Mouse (Mus musculus): ENCODE data around the gene Wasf2. TPM values are rescaled to one million over a fixed set of nuclear protein-coding genes. Genes with fewer than 3 reads are reported as not detected.

The Wasf2 gene
- total and polyA plus RNA-seq, 3 experiments = 34.6 to 83.8 (median 77.5) TPM

- intact Hi-C loops (cut with DNase I) = loop anchor here (2.0 kb wide), 1 partner anchor 123 kb away; no protein-coding TSS in a partner anchor
- TF ChIP-seq POLR2A (IDR thresholded peaks at IDR 0.05; ENCODE audit: insufficient read depth, low read depth, low read length) (no peak), EP300 (IDR thresholded peaks at IDR 0.05; ENCODE audit: insufficient read depth, low read depth, low read length) (no peak), CTCF (IDR thresholded peaks at IDR 0.05) (no peak)
- Histone ChIP-seq H3K79me2 (replicated peaks; ENCODE audit: control insufficient read depth, insufficient read depth, low read length) (no peaks in the 10 kb centered on the region), H3K9ac (ENCODE audit: low read depth, low read length) (0 out of 2 replicates have a peak overlapping the region, but pooled peaks have one; percentile 8), H3K36me3 (ENCODE audit: control insufficient read depth, insufficient read depth, low read length) (no peaks in the 10 kb centered on the region; the same call in 1 of the 2 replicates), H3K27ac (peak overlapping the region; percentile 26; the same call in 1 of the 2 replicates), H3K4me1 (ENCODE audit: control insufficient read depth, insufficient read depth, low read length) (peaks cover 8% of the 10 kb centered on the region), H3K27me3 (ENCODE audit: control insufficient read depth, insufficient read depth, low read length) (no peaks in the 10 kb centered on the region), H3K4me3 (no peak overlapping the region)
- DNase-seq = no peak
- WGBS = 52% methylated on average over 13 of the region's 13 CpGs
These were observed 67.5 kb downstream of the Wasf2 start for GRCm38 (mm10) chr4:133197801-133198286.

GRCm38 (mm10) chr4:133198337-133199180 lies 68.3 kb downstream of the Wasf2 start:
- H3K27ac ChIP-seq = peak overlapping the region; percentile 12; the same call in 1 of the 2 replicates
- intact Hi-C loops (cut with DNase I) = no loop called here
- 59% methylated on average over 19 of the region's 19 CpGs for WGBS
- peaks cover 8% of the 10 kb centered on the region for H3K4me1 ChIP-seq (ENCODE audit: control insufficient read depth, insufficient read depth, low read length)
- H3K27me3 ChIP-seq (ENCODE audit: control insufficient read depth, insufficient read depth, low read length) = no peaks in the 10 kb centered on the region
- DNase-seq = no peak
- no peaks in the 10 kb centered on the region for H3K79me2 ChIP-seq (replicated peaks; ENCODE audit: control insufficient read depth, insufficient read depth, low read length)
- no peak overlapping the region for H3K4me3 ChIP-seq
- no peaks in the 10 kb centered on the region; the same call in 1 of the 2 replicates for H3K36me3 ChIP-seq (ENCODE audit: control insufficient read depth, insufficient read depth, low read length)
- H3K9ac ChIP-seq (ENCODE audit: low read depth, low read length) = no peak overlapping the region; the same call in 1 of the 2 replicates
- TF ChIP-seq POLR2A (IDR thresholded peaks at IDR 0.05; ENCODE audit: insufficient read depth, low read depth, low read length) = no peak
- TF ChIP-seq EP300 (IDR thresholded peaks at IDR 0.05; ENCODE audit: insufficient read depth, low read depth, low read length) = no peak

- H3K36me3 ChIP-seq (ENCODE audit: control insufficient read depth, insufficient read depth, low read length) = no peaks in the 10 kb centered on the region
- peaks cover 8% of the 10 kb centered on the region for H3K4me1 ChIP-seq (ENCODE audit: control insufficient read depth, insufficient read depth, low read length)
- no peak for TF ChIP-seq CTCF (IDR thresholded peaks at IDR 0.05)
- no peak overlapping the region for H3K9ac ChIP-seq (ENCODE audit: low read depth, low read length)
- H3K4me3 ChIP-seq = no peak overlapping the region
- 76% methylated on average over 6 of the region's 6 CpGs for WGBS
- no peak for DNase-seq
- no peaks in the 10 kb centered on the region for H3K27me3 ChIP-seq (ENCODE audit: control insufficient read depth, insufficient read depth, low read length)
- intact Hi-C loops (cut with DNase I) = loop anchor here (5.0 kb wide), 1 partner anchor 187 kb away; the partner anchor contains the start of gene Ahdc1
- peak overlapping the region; percentile 16; the same call in 1 of the 2 replicates for H3K27ac ChIP-seq
- no peaks in the 10 kb centered on the region for H3K79me2 ChIP-seq (replicated peaks; ENCODE audit: control insufficient read depth, insufficient read depth, low read length)
These were observed 69.4 kb downstream of the Wasf2 start for GRCm38 (mm10) chr4:133199743-133200142.

GRCm38 (mm10) chr4:133200343-133200742 lies 70.0 kb downstream of the Wasf2 start:
- Histone ChIP-seq H3K4me1 (ENCODE audit: control insufficient read depth, insufficient read depth, low read length) (peaks cover 8% of the 10 kb centered on the region), H3K79me2 (replicated peaks; ENCODE audit: control insufficient read depth, insufficient read depth, low read length) (no peaks in the 10 kb centered on the region), H3K36me3 (ENCODE audit: control insufficient read depth, insufficient read depth, low read length) (no peaks in the 10 kb centered on the region), H3K4me3 (no peak overlapping the region), H3K9ac (ENCODE audit: low read depth, low read length) (no peak overlapping the region), H3K27ac (peak overlapping the region; percentile 13; the same call in 1 of the 2 replicates), H3K27me3 (ENCODE audit: control insufficient read depth, insufficient read depth, low read length) (no peaks in the 10 kb centered on the region)
- TF ChIP-seq POLR2A (IDR thresholded peaks at IDR 0.05; ENCODE audit: insufficient read depth, low read depth, low read length) (no peak), EP300 (IDR thresholded peaks at IDR 0.05; ENCODE audit: insufficient read depth, low read depth, low read length) (no peak), CTCF (IDR thresholded peaks at IDR 0.05) (no peak)
- 54% methylated on average over 21 of the region's 21 CpGs for WGBS
- peak; percentile 63 to 64 for DNase-seq
- intact Hi-C loops (cut with DNase I) = loop anchor here (5.0 kb wide), 1 partner anchor 188 kb away; the partner anchor contains the start of gene Ahdc1

GRCm38 (mm10) chr4:133201006-133201771 lies 70.9 kb downstream of the Wasf2 start:
- Histone ChIP-seq H3K27me3 (ENCODE audit: control insufficient read depth, insufficient read depth, low read length) (no peaks in the 10 kb centered on the region), H3K9ac (ENCODE audit: low read depth, low read length) (no peak overlapping the region), H3K27ac (peak overlapping the region; percentile 13), H3K79me2 (replicated peaks; ENCODE audit: control insufficient read depth, insufficient read depth, low read length) (no peaks in the 10 kb centered on the region), H3K4me1 (ENCODE audit: control insufficient read depth, insufficient read depth, low read length) (peaks cover 7% of the 10 kb centered on the region), H3K4me3 (no peak overlapping the region), H3K36me3 (ENCODE audit: control insufficient read depth, insufficient read depth, low read length) (no peaks in the 10 kb centered on the region)
- 47% methylated on average over 8 of the region's 8 CpGs for WGBS
- TF ChIP-seq POLR2A (IDR thresholded peaks at IDR 0.05; ENCODE audit: insufficient read depth, low read depth, low read length) (no peak), EP300 (IDR thresholded peaks at IDR 0.05; ENCODE audit: insufficient read depth, low read depth, low read length) (0 out of 2 replicates have a peak, but pooled peaks have one; percentile 66), CTCF (IDR thresholded peaks at IDR 0.05) (peak; percentile 85)
- intact Hi-C loops (cut with DNase I) = loop anchor here (5.0 kb wide), 1 partner anchor 189 kb away; the partner anchor contains the start of gene Ahdc1
- peak; percentile 78 to 80 for DNase-seq

Data from heart, adult 2 months (tissue).